Mouse (Mus musculus) embryo, embryonic 11.5 days (tissue): ENCODE results near the gene Fibcd1.

Experiments
- DNase-seq: peaks from one replicate; pipeline ENCODE4 v3.0.0-alpha.2; 2012; ENCODE audit warnings: low read depth, low spot score

The Fibcd1 gene

GRCm38 (mm10) chr2:31845896-31846691 lies at the start of gene Fibcd1:
Gene Fibcd1, minus strand, starts transcription at chr2:31846005.
- DNase-seq: no peak

- no peak for DNase-seq
Observed at GRCm38 (mm10) chr2:31894221-31894870, 48.5 kb upstream of the Fibcd1 start.

- DNase-seq: no peak
Observed at GRCm38 (mm10) chr2:31893110-31893669, 47.4 kb upstream of the Fibcd1 start.

GRCm38 (mm10) chr2:31891219-31891618 lies 45.4 kb upstream of the Fibcd1 start:
- no peak for DNase-seq

- no peak for DNase-seq
Observed at GRCm38 (mm10) chr2:31888871-31889270, 43.1 kb upstream of the Fibcd1 start.

- no peak for DNase-seq
Observed at GRCm38 (mm10) chr2:31887030-31887429, 41.2 kb upstream of the Fibcd1 start, which contains the start of gene Lamc3. Gene Lamc3, plus strand, starts transcription at chr2:31887291.

GRCm38 (mm10) chr2:31884806-31885205 lies 39.0 kb upstream of the Fibcd1 start:
- no peak for DNase-seq

- DNase-seq: no peak
Observed at GRCm38 (mm10) chr2:31883061-31883460, 37.3 kb upstream of the Fibcd1 start.

- no peak for DNase-seq
Observed at GRCm38 (mm10) chr2:31880868-31881267, 35.1 kb upstream of the Fibcd1 start.

GRCm38 (mm10) chr2:31878610-31879009 lies 32.8 kb upstream of the Fibcd1 start:
- no peak for DNase-seq

- no peak for DNase-seq
Observed at GRCm38 (mm10) chr2:31876446-31876845, 30.6 kb upstream of the Fibcd1 start.

- no peak for DNase-seq
Observed at GRCm38 (mm10) chr2:31874290-31874855, 28.6 kb upstream of the Fibcd1 start.

- DNase-seq: no peak
Observed at GRCm38 (mm10) chr2:31870683-31871082, 24.9 kb upstream of the Fibcd1 start.

GRCm38 (mm10) chr2:31869692-31870091 lies 23.9 kb upstream of the Fibcd1 start:
- DNase-seq: no peak

- DNase-seq: no peak
Observed at GRCm38 (mm10) chr2:31868538-31869164, 22.8 kb upstream of the Fibcd1 start.

- DNase-seq: no peak
Observed at GRCm38 (mm10) chr2:31867773-31868537, 22.1 kb upstream of the Fibcd1 start.

GRCm38 (mm10) chr2:31865794-31866193 lies 20.0 kb upstream of the Fibcd1 start:
- DNase-seq: no peak

- no peak for DNase-seq
Observed at GRCm38 (mm10) chr2:31865322-31865721, 19.5 kb upstream of the Fibcd1 start.

- DNase-seq: no peak
Observed at GRCm38 (mm10) chr2:31864891-31865290, 19.1 kb upstream of the Fibcd1 start.

- DNase-seq: no peak
Observed at GRCm38 (mm10) chr2:31863766-31864165, 18.0 kb upstream of the Fibcd1 start.

GRCm38 (mm10) chr2:31862919-31863318 lies 17.1 kb upstream of the Fibcd1 start:
- DNase-seq: no peak
